In genomic region chr3:97732622-97733021, GRCm38 (mm10) we compare ENCODE assay signal across 25 mouse cellular contexts. TPM values are rescaled to one million over a fixed set of nuclear protein-coding genes. Genes with fewer than 3 reads are reported as not detected.
DNase-seq lines count a peak whose midpoint lies in the region; TF ChIP-seq lines count a peak whose summit lies in the region.
"Had no signal": no experiment of that assay in that cellular context is flagged by ENCODE, and none has a peak within 500 bp of the region (broad histone marks: within the 10 kb centered on the region; RNA-seq: fewer than 3 reads in every experiment).

No protein-coding gene starts in this region.

- H3K27ac ChIP-seq in gastrocnemius, adult 2 months = peak overlapping the region; percentile 43
- H3K27ac ChIP-seq: heart, embryonic 15.5 days; hindbrain, embryonic 10.5 days; hindbrain, embryonic 13.5 days; intestine, embryonic 15.5 days had no signal

- TF ChIP-seq CTCF in gastrocnemius, adult 2 months (IDR thresholded peaks at IDR 0.05) = no peak

- DNase-seq in gastrocnemius, adult 2 months = no peak
- no peak for DNase-seq in gastrocnemius, postnatal 10 days
- DNase-seq in right cerebral cortex, adult 18-20 months = peak; percentile 50
- DNase-seq in right cerebral cortex, postnatal 14 days = no peak
- peak; percentile 44 for DNase-seq in telencephalon, adult 2 months (ENCODE audit: low read depth, low spot score)
- DNase-seq in cerebellum, adult 11 months = no peak
- DNase-seq: adrenal gland, adult 2 months; adrenal gland, postnatal 14 days; cerebellum, adult 18-20 months; cerebellum, adult 9-10 months; cerebellum, postnatal 14 days; forebrain, postnatal 0 days; gastrocnemius, postnatal 14 days; heart, adult 18-20 months; heart, postnatal 10 days; heart, postnatal 36 days; kidney, adult 11 months had no signal

- intact Hi-C loops in gastrocnemius, adult 2 months (cut with DNase I) = no loop called here

- no peak overlapping the region for H3K4me3 ChIP-seq in gastrocnemius, adult 2 months
- H3K4me3 ChIP-seq: heart, embryonic 12.5 days; heart, embryonic 15.5 days; hindbrain, embryonic 10.5 days; hindbrain, embryonic 13.5 days; intestine, embryonic 15.5 days had no signal

RNA-seq across cellular contexts. Expression of gene Gm17651, which starts 58.1 kb away (rescaled TPM):
- total RNA-seq in gastrocnemius, adult 2 months (2021) = not detected
- total RNA-seq in gastrocnemius, postnatal 10 days (2021) = not detected
- total RNA-seq: adrenal gland, adult 2 months; adrenal gland, postnatal 14 days; adrenal gland, postnatal 4 days; forebrain, postnatal 0 days; gastrocnemius, postnatal 14 days; gastrocnemius, postnatal 4 days; heart, adult 18-20 months; heart, postnatal 10 days; heart, postnatal 36 days; MEL had no signal

Comparison
In these comparisons a context has a peak if more than half of its experiments do, and no peak if none do; other contexts are left out.
1. DNase-seq: peak in right cerebral cortex, adult 18-20 months (single experiment) and telencephalon, adult 2 months (single experiment); none in gastrocnemius, adult 2 months (single experiment), gastrocnemius, postnatal 10 days (single experiment), right cerebral cortex, postnatal 14 days (single experiment) and cerebellum, adult 11 months (single experiment).